Mouse (Mus musculus) forelimb bud, embryonic 11.5 days (tissue): ENCODE measurements around the gene Cog5.

ENCODE experiments used
- DNase-seq: peaks from one replicate; pipeline ENCODE4 v3.0.0-alpha.2; 2012; ENCODE audit warnings: low read depth, low spot score

The Cog5 gene

GRCm38 (mm10) chr12:31983238-31983637 is 328.6 kb downstream of the Cog5 start:
- DNase-seq = no peak

- DNase-seq = no peak
Measured at GRCm38 (mm10) chr12:31983769-31984168, 329.1 kb downstream of the Cog5 start.

- DNase-seq = no peak
Measured at GRCm38 (mm10) chr12:31984206-31984605, 329.5 kb downstream of the Cog5 start.

- no peak for DNase-seq
Measured at GRCm38 (mm10) chr12:31984664-31985063, 330.0 kb downstream of the Cog5 start.

- no peak for DNase-seq
Measured at GRCm38 (mm10) chr12:31985738-31986137, 331.1 kb downstream of the Cog5 start.

- no peak for DNase-seq
Measured at GRCm38 (mm10) chr12:31986463-31986862, 331.8 kb downstream of the Cog5 start.
